Mouse (Mus musculus) bone marrow macrophage, adult 2 months (primary cell): Measurements from ENCODE around the gene Kcnk4. TPM values are rescaled to one million over a fixed set of nuclear protein-coding genes. Genes with fewer than 3 reads are reported as not detected.

Experiments
- H3K27ac ChIP-seq: 2 replicates; pipeline ENCODE4 v1.5.1; 2012; ENCODE audit warnings: low read depth, low read length; ENCODE audit not compliant: insufficient read depth
- H3K4me1 ChIP-seq: 2 replicates; pipeline ENCODE4 v1.6.1; 2012; ENCODE audit warnings: low read length; ENCODE audit not compliant: control insufficient read depth, insufficient read depth
- H3K4me3 ChIP-seq: 2 replicates; pipeline ENCODE4 v1.5.1; 2012; ENCODE audit warnings: mild to moderate bottlenecking, low read length, moderate library complexity; ENCODE audit not compliant: insufficient read depth
- CTCF ChIP-seq: IDR thresholded peaks from 2 replicates; pipeline ENCODE4 v1.5.1; 2012; ENCODE audit warnings: low read depth, mild to moderate bottlenecking, low read length, moderate library complexity
- POLR2A ChIP-seq: IDR thresholded peaks from 2 replicates; pipeline ENCODE4 v1.6.1; 2012; ENCODE audit warnings: mild to moderate bottlenecking, low read depth, low read length, borderline replicate concordance
- polyA plus RNA-seq: library from polyadenylated mRNA; stranded (reverse); fragments of >200 nt; gene quantifications from 2 replicates; pipeline ENCODE4 v1.2.4, GENCODE M21; 2012; ENCODE audit not compliant: missing spikeins, insufficient read depth, insufficient read length

Gene Kcnk4
- polyA plus RNA-seq, 1 experiment: not detected

DNA sequence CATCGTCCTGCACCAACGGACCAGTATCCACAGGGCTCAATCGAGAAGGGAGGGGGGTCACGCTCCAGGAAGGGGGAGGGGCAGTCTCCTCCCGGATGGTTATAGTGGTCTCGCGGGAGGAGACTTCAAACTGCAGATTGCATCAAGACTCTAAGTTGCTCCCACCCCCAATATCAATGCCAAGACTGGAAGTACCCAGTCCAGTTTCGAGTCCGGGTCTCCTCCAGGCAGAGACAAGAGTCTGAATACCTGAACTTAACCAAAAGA, 9.1 kb downstream of the Kcnk4 start, which contains the start of gene Catsperz:
TSS of gene Catsperz (minus strand) at position 74 of the 267 bp plus-strand sequence.
- no peak within 1 kb of the TSS for H3K27ac ChIP-seq
- peaks cover 14% of the 10 kb centered on the region for H3K4me1 ChIP-seq

GRCm38 (mm10) chr19:6924461-6925306, 9.6 kb downstream of the Kcnk4 start:
- no peak for TF ChIP-seq POLR2A
- TF ChIP-seq CTCF: peak; percentile 69
- Histone ChIP-seq H3K4me3 (peak overlapping the region; percentile 15), H3K27ac (no peak overlapping the region), H3K4me1 (peaks cover 19% of the 10 kb centered on the region)

More for the DNA sequence above, 9.1 kb downstream of the Kcnk4 start, which contains the start of gene Catsperz:
- TF ChIP-seq CTCF (no peak), POLR2A (no peak)
- peak within 1 kb of the TSS; percentile 15 for H3K4me3 ChIP-seq

- Histone ChIP-seq H3K4me3 (peak overlapping the region; percentile 67), H3K4me1 (peaks cover 19% of the 10 kb centered on the region), H3K27ac (no peak overlapping the region)
- TF ChIP-seq POLR2A (no peak), CTCF (no peak)
Measured at GRCm38 (mm10) chr19:6922901-6923735, 11.2 kb downstream of the Kcnk4 start.

DNA sequence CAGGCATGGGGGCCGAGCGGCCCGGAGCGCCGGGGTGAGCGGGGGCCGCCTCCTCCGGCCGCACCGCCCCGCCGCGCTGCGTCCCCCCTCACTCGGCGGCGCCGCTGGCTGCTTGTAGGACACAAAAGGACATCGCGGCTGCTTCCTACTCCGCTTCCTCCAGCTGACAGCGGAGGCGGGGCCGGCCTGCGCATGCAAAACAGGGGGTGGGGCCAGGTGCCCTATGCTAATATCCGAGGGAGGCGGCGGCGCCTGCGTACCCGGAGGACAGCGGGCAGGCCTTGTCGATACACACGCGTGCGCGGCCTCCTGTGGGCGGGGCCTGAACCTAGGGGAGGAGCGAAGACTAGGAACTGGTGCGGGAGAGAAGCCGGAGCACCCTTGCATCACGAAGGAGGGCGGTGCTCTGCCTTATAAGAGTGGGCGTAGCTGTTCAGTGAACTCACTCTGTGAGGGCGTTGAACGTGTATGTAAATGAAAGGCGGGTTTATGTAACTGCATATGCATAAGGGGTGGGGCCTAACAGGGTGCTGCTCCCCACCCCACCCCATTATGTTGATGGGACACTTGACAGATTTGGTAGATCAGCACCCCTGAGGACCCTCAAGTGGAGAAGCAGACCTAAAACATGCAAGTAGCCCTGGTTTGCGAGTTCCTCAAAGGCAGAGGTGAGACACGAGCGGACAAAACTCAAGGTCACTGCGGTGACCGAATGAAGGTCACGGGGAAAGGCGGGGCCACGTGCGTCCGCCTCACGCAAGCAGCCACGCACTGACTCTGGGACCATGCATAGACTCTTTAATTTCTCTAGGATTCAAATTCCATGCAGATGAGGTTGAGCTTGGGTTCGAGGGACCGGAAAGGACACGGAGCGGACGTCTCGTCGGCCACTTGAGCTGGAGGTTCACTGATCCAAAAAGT, 12.4 kb downstream of the Kcnk4 start, which contains the start of gene Esrra:
TSS of gene Esrra (minus strand) at position 167 of the 921 bp plus-strand sequence.
- TF ChIP-seq POLR2A (no peak), CTCF (no peak)
- Histone ChIP-seq H3K4me1 (peaks cover 18% of the 10 kb centered on the region), H3K27ac (peak within 1 kb of the TSS; percentile 81), H3K4me3 (peak within 1 kb of the TSS; percentile 88)

GRCm38 (mm10) chr19:6920741-6921636, 13.3 kb downstream of the Kcnk4 start:
- TF ChIP-seq POLR2A (no peak), CTCF (no peak)
- peaks cover 16% of the 10 kb centered on the region for H3K4me1 ChIP-seq
- peak overlapping the region; percentile 81 for H3K27ac ChIP-seq
- H3K4me3 ChIP-seq: peak overlapping the region; percentile 88

DNA sequence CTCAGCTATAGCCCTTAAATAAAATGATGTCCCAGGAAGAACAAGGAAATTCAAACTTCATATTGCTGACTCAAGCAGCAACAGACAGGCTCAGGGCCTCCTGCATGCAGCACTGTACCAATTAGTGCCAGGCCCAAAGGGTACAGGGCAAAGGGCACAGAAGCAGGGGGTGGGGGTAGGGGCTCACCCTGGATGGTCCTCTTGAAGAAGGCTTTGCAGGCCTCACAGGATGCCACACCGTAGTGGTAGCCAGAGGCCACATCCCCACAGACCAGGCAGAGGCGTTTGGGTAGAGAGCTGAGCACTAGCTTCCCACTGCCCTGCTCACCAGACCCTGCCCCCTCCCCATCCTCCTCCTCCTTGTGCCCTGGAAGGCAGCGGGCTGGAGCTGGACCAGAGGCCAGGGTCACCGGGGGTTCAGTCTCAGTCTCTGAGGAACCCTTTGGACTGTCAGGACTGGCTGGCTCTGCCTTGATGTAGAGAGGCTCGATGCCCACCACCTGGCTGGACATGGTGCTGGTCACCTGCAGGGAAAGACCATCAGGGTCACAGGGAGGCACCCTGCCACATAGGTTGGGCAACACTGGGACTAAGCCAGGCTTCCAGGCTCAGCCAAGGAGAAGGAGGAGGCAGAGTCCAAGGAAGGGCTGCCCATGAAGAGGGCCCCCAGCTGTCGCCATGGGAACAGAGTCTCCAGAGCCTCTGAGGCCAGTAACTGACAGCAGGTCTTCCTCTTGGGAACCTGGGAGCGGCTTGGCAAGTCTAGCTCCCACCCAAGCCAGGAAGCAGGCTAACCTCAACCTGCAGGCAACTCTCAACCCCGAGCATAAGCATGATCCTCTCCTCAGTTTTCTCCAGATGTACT, 14.2 kb downstream of the Kcnk4 start:
- H3K4me1 ChIP-seq: peaks cover 13% of the 10 kb centered on the region
- no peak for TF ChIP-seq CTCF
- no peak for TF ChIP-seq POLR2A
- peak overlapping the region; percentile 88 for H3K4me3 ChIP-seq
- peak overlapping the region; percentile 5; the same call in 1 of the 2 replicates for H3K27ac ChIP-seq

DNA sequence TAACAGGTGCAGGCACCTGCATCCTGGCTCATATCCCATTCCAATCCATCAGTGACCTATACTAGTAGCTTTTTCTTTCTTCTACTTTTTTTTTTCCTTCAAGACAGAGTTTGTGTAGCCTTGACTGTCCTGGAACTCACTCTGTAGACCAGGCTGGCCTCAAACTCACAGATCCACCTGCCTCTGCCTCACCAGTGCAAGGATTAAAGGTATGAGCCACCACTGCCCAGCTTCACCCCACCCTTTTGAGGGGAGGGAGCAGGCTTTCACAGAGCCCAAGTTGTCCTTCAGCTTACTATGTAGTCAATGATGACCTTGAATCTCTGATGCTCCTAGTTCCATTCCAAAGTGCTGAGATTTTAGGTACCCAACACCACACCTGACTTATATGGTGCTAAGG, 14.9 kb downstream of the Kcnk4 start:
- Histone ChIP-seq H3K4me1 (peaks cover 13% of the 10 kb centered on the region), H3K27ac (no peak overlapping the region), H3K4me3 (no peak overlapping the region)
- TF ChIP-seq POLR2A (no peak), CTCF (no peak)

GRCm38 (mm10) chr19:6918321-6918720, 16.0 kb downstream of the Kcnk4 start:
- H3K27ac ChIP-seq: no peak overlapping the region
- TF ChIP-seq CTCF (no peak), POLR2A (no peak)
- no peak overlapping the region for H3K4me3 ChIP-seq
- peaks cover 13% of the 10 kb centered on the region for H3K4me1 ChIP-seq
